Mouse (Mus musculus) activated CD4-positive, CD25-positive, alpha-beta regulatory T cell, adult 9 weeks (primary cell): ENCODE results near the gene Parm1. TPM values are rescaled to one million over a fixed set of nuclear protein-coding genes. Genes with fewer than 3 reads are reported as not detected.

Experiments
- polyA plus RNA-seq: library from polyadenylated mRNA; unstranded; fragments of 100-300 nt; shearing (Covaris generic); gene quantifications from one replicate; pipeline ENCODE4 v1.2.1, GENCODE M21; 2017

Gene Parm1
- polyA plus RNA-seq, result not detected

GRCm38 (mm10) chr5:91517480-91518301 is at the start of gene Parm1:
Gene Parm1 (plus strand): TSS chr5:91517615.

Other genes starting within 250 kb of the Parm1 start
- gene Btc, start 114.6 kb upstream of the Parm1 start, polyA plus RNA-seq, result 0.55 TPM